In genomic region chr5:114308765-114309679, GRCm38 (mm10) we compare ENCODE assay signal across 7 mouse cellular contexts. TPM values are rescaled to one million over a fixed set of nuclear protein-coding genes. Genes with fewer than 3 reads are reported as not detected.
DNase-seq lines count a peak whose midpoint lies in the region; ATAC-seq and TF ChIP-seq lines count a peak whose summit lies in the region.

No protein-coding gene starts in this region.

- no peaks in the 10 kb centered on the region for H3K4me1 ChIP-seq in liver, embryonic 14.5 days (replicated peaks; ENCODE audit: control insufficient read depth in 2 of 2, insufficient read depth in 2 of 2, low read length in 1 of 2)
- H3K4me1 ChIP-seq in stomach, postnatal 0 days (replicated peaks; ENCODE audit: control insufficient read depth, insufficient read depth): no peaks in the 10 kb centered on the region

- ATAC-seq in granulocyte monocyte progenitor cell, adult 5-6 weeks (replicated peaks; ENCODE audit: poor library complexity, severe bottlenecking): peak; percentile 37; the same call in 1 of the 2 replicates
- no peak for ATAC-seq in liver, embryonic 14.5 days (ENCODE audit: insufficient read depth)
- ATAC-seq in stomach, postnatal 0 days (ENCODE audit: low FRiP score, low TSS enrichment): peak; percentile 33; the same call in 1 of the 2 replicates

- no peak for TF ChIP-seq EP300 in liver, embryonic 14.5 days (IDR thresholded peaks at IDR 0.05; ENCODE audit: low read depth)
- no peak for TF ChIP-seq EP300 in stomach, postnatal 0 days (optimal IDR thresholded peaks at IDR 0.05)

- no peak for DNase-seq in left cerebral cortex, adult 2 months (ENCODE audit: extremely low spot score in 1 of 2, low spot score in 2 of 2)
- DNase-seq in left cerebral cortex, adult 18-20 months (ENCODE audit: low spot score in 2 of 2): no peak
- peak; percentile 10 for DNase-seq in T-cell, adult 2 months (ENCODE audit: low spot score)
- peak; percentile 10 to 20 (median 16) for DNase-seq in liver, embryonic 14.5 days (ENCODE audit: low read depth in 3 of 3, low spot score in 3 of 3)
- DNase-seq in stomach, postnatal 0 days (ENCODE audit: low spot score): no peak
- DNase-seq in cerebellum, adult 18-20 months: no peak

- H3K9ac ChIP-seq in liver, embryonic 14.5 days (replicated peaks): no peak overlapping the region
- H3K9ac ChIP-seq in stomach, postnatal 0 days (ENCODE audit: low read length): peak overlapping the region; percentile 31; the same call in 1 of the 2 replicates

- peak; percentile 73 for TF ChIP-seq CTCF in left cerebral cortex, adult 2 months (IDR thresholded peaks at IDR 0.05)
- TF ChIP-seq CTCF in liver, embryonic 14.5 days (IDR thresholded peaks at IDR 0.05; ENCODE audit: low read depth): peak; percentile 47; the same call in 1 of the 2 replicates
- TF ChIP-seq CTCF in stomach, postnatal 0 days (IDR thresholded peaks at IDR 0.05; ENCODE audit: low read depth): peak; percentile 81

- H3K4me2 ChIP-seq in liver, embryonic 14.5 days (ENCODE audit: low read depth): peak overlapping the region; percentile 36
- H3K4me2 ChIP-seq in stomach, postnatal 0 days (replicated peaks; ENCODE audit: low read depth): peak overlapping the region; percentile 59

- no peaks in the 10 kb centered on the region for H3K9me3 ChIP-seq in liver, embryonic 14.5 days (ENCODE audit: control insufficient read depth, low read length)
- no peaks in the 10 kb centered on the region for H3K9me3 ChIP-seq in stomach, postnatal 0 days (ENCODE audit: control insufficient read depth, low read length)

- H3K4me3 ChIP-seq in left cerebral cortex, adult 2 months: no peak overlapping the region
- no peak overlapping the region for H3K4me3 ChIP-seq in liver, embryonic 14.5 days (ENCODE audit: insufficient read depth in 1 of 2, low read depth in 2 of 2, low read length in 2 of 2)
- peak overlapping the region; percentile 28 for H3K4me3 ChIP-seq in stomach, postnatal 0 days (ENCODE audit: low read depth, low read length)

- H3K27me3 ChIP-seq in liver, embryonic 14.5 days (ENCODE audit: control insufficient read depth, insufficient read depth, low read length): no peaks in the 10 kb centered on the region
- H3K27me3 ChIP-seq in stomach, postnatal 0 days (ENCODE audit: control insufficient read depth, insufficient read depth, low read length): no peaks in the 10 kb centered on the region

- H3K27ac ChIP-seq in left cerebral cortex, adult 2 months: no peak overlapping the region
- no peak overlapping the region for H3K27ac ChIP-seq in liver, embryonic 14.5 days
- no peak overlapping the region for H3K27ac ChIP-seq in stomach, postnatal 0 days (replicated peaks)

- 45% methylated on average over 18 of the region's 18 CpGs for WGBS in liver, embryonic 14.5 days (ENCODE audit: insufficient replicate concordance)
- WGBS in stomach, postnatal 0 days: 28% methylated on average over 18 of the region's 18 CpGs

- no peaks in the 10 kb centered on the region for H3K36me3 ChIP-seq in liver, embryonic 14.5 days (replicated peaks; ENCODE audit: control insufficient read depth, insufficient read depth, low read depth)
- H3K36me3 ChIP-seq in stomach, postnatal 0 days (ENCODE audit: control insufficient read depth, insufficient read depth, low read length): no peaks in the 10 kb centered on the region

- intact Hi-C loops in left cerebral cortex, adult 2 months (cut with DNase I): loop anchor here (1.0 to 5.0 kb wide), 3 partner anchors 61 to 262 kb away; no protein-coding TSS in a partner anchor

RNA-seq across cellular contexts. Expression of gene Myo1h, which starts 20.1 kb away (rescaled TPM):
- total RNA-seq in left cerebral cortex, adult 2 months (2021): 1 to 10 TPM; 1.6 to 2.6 TPM
- total RNA-seq in left cerebral cortex, adult 18-20 months (2021): 1 to 10 TPM; 2.5 to 3.3 TPM
- total RNA-seq in granulocyte monocyte progenitor cell, adult 5-6 weeks (2014; fragmentation: Nextera tagmentation): 0.15 and 1.0 TPM in 2 replicates
- total RNA-seq in granulocyte monocyte progenitor cell, adult 5-6 weeks (2017): 0.82 and 1.5 TPM in 2 replicates
- 0.14 and 0.19 TPM in 2 replicates for polyA plus RNA-seq in liver, embryonic 14.5 days (2012; rRNA removed)
- polyA plus RNA-seq in liver, embryonic 14.5 days (2014; fragmentation: Nextera tagmentation; extraction: Ambion mirVana): 0.11 and 0.44 TPM in 2 replicates
- polyA plus RNA-seq in stomach, postnatal 0 days (2015; fragmentation: Nextera tagmentation; extraction: Ambion mirVana): 3.0 and 3.8 TPM in 2 replicates

RNA-seq across cellular contexts. Expression of gene Foxn4, which starts 35.4 kb away (rescaled TPM):
- not detected for total RNA-seq in left cerebral cortex, adult 2 months (2021)
- not detected for total RNA-seq in left cerebral cortex, adult 18-20 months (2021)
- total RNA-seq in granulocyte monocyte progenitor cell, adult 5-6 weeks (2014; fragmentation: Nextera tagmentation): not detected in 2 replicates
- not detected in 2 replicates for total RNA-seq in granulocyte monocyte progenitor cell, adult 5-6 weeks (2017)
- not detected in 2 replicates for polyA plus RNA-seq in liver, embryonic 14.5 days (2012; rRNA removed)
- not detected in 2 replicates for polyA plus RNA-seq in liver, embryonic 14.5 days (2014; fragmentation: Nextera tagmentation; extraction: Ambion mirVana)
- not detected in 2 replicates for polyA plus RNA-seq in stomach, postnatal 0 days (2015; fragmentation: Nextera tagmentation; extraction: Ambion mirVana)

Comparison
In these comparisons a context has a peak if more than half of its experiments do, and no peak if none do; other contexts are left out.
1. DNase-seq: peak in T-cell, adult 2 months (single experiment) and liver, embryonic 14.5 days (3 of 3); none in left cerebral cortex, adult 2 months (0 of 2), left cerebral cortex, adult 18-20 months (0 of 2), stomach, postnatal 0 days (single experiment) and cerebellum, adult 18-20 months (0 of 2).
2. Peak in every context shown above with its lines, with median percentiles within 50 percentile points of each other: CTCF ChIP-seq.